13 mouse cellular contexts compared by ENCODE assay signal in genomic region chr13:113262822-113263221, GRCm38 (mm10). TPM values are rescaled to one million over a fixed set of nuclear protein-coding genes. Genes with fewer than 3 reads are reported as not detected.
DNase-seq lines count a peak whose midpoint lies in the region; ATAC-seq and TF ChIP-seq lines count a peak whose summit lies in the region.
"Had no signal": no experiment of that assay in that cellular context is flagged by ENCODE, and none has a peak within 500 bp of the region (broad histone marks: within the 10 kb centered on the region; RNA-seq: fewer than 3 reads in every experiment).

No protein-coding gene starts in this region.

- H3K36me3 ChIP-seq in hindbrain, embryonic 16.5 days (ENCODE audit: control insufficient read depth, insufficient read depth, low read length): no peaks in the 10 kb centered on the region
- no peaks in the 10 kb centered on the region for H3K36me3 ChIP-seq in hindbrain, embryonic 11.5 days (ENCODE audit: control insufficient read depth, insufficient read depth, low read length)
- H3K36me3 ChIP-seq: embryonic facial prominence, embryonic 15.5 days; liver, embryonic 15.5 days had no signal

- H3K4me2 ChIP-seq in hindbrain, embryonic 16.5 days (ENCODE audit: low read length): no peak overlapping the region
- no peak overlapping the region for H3K4me2 ChIP-seq in hindbrain, embryonic 11.5 days (replicated peaks; ENCODE audit: low read depth, low read length)
- H3K4me2 ChIP-seq: embryonic facial prominence, embryonic 15.5 days; liver, embryonic 15.5 days had no signal

- CTCF ChIA-PET in Patski (lab: Charles Lee): interaction anchor here (1.2 to 1.5 kb wide), 2 partner anchors 29 to 217 kb away, joined by 3 to 13 read pairs; partner anchors contain the start of gene Gpx8

- in situ Hi-C loops in Patski (cut with MboI; ENCODE audit: low pct_unique_long_range_greater_than_20kb): loop anchor here (10.0 to 25.0 kb wide), 3 partner anchors 601 to 1524 kb away; partner anchors contain the start of genes Ddx4 and Slc38a9

- intact Hi-C loops in left cerebral cortex, postnatal 14 days (cut with DNase I): no loop called here

- no peaks in the 10 kb centered on the region for H3K9me3 ChIP-seq in hindbrain, embryonic 16.5 days (ENCODE audit: control insufficient read depth, low read length)
- no peaks in the 10 kb centered on the region for H3K9me3 ChIP-seq in hindbrain, embryonic 11.5 days (ENCODE audit: control insufficient read depth, low read length)
- H3K9me3 ChIP-seq: embryonic facial prominence, embryonic 15.5 days; liver, embryonic 15.5 days had no signal

- no peaks in the 10 kb centered on the region for H3K4me1 ChIP-seq in hindbrain, embryonic 16.5 days (ENCODE audit: control insufficient read depth, insufficient read depth, low read depth, low read length)
- no peaks in the 10 kb centered on the region for H3K4me1 ChIP-seq in hindbrain, embryonic 11.5 days (replicated peaks; ENCODE audit: control insufficient read depth, insufficient read depth, low read length)
- H3K4me1 ChIP-seq: liver, embryonic 15.5 days had no signal

- POLR2A ChIA-PET in Patski (lab: Charles Lee): no interaction called here

- no peak overlapping the region for H3K9ac ChIP-seq in hindbrain, embryonic 16.5 days (ENCODE audit: low read depth, low read length)
- H3K9ac ChIP-seq in hindbrain, embryonic 11.5 days (ENCODE audit: low read depth, low read length): no peak overlapping the region
- H3K9ac ChIP-seq: embryonic facial prominence, embryonic 15.5 days; liver, embryonic 15.5 days had no signal

- peak; percentile 66 for ATAC-seq in hindbrain, embryonic 16.5 days
- no peak for ATAC-seq in hindbrain, embryonic 11.5 days (ENCODE audit: low FRiP score)
- no peak for ATAC-seq in Patski

- DNase-seq in cerebellum, postnatal 10 days: peak; percentile 73 to 82
- no peak for DNase-seq in cerebellum, adult 9-11 months
- DNase-seq in hindbrain, embryonic 11.5 days (ENCODE audit: low spot score): no peak
- peak; percentile 59 for DNase-seq in Patski (ENCODE audit: low read depth, low spot score)
- peak; percentile 60 to 70 for DNase-seq in left cerebral cortex, postnatal 14 days (ENCODE audit: low spot score in 2 of 2)
- no peak for DNase-seq in spleen, postnatal 14 days (ENCODE audit: low spot score in 2 of 2)
- DNase-seq in urinary bladder, postnatal 25 days (ENCODE audit: low spot score): no peak
- DNase-seq: kidney, postnatal 36 days; thymus, postnatal 4 days had no signal

- no peak overlapping the region for H3K4me3 ChIP-seq in hindbrain, embryonic 16.5 days (ENCODE audit: low read length)
- no peak overlapping the region for H3K4me3 ChIP-seq in hindbrain, embryonic 11.5 days (ENCODE audit: low read depth, low read length)
- H3K4me3 ChIP-seq: embryonic facial prominence, embryonic 15.5 days; liver, embryonic 15.5 days had no signal

- H3K27me3 ChIP-seq in hindbrain, embryonic 16.5 days (replicated peaks; ENCODE audit: control insufficient read depth, insufficient read depth, low read length): no peaks in the 10 kb centered on the region
- H3K27me3 ChIP-seq in hindbrain, embryonic 11.5 days (ENCODE audit: control insufficient read depth, insufficient read depth, low read length): no peaks in the 10 kb centered on the region
- no peaks in the 10 kb centered on the region for H3K27me3 ChIP-seq in Patski
- H3K27me3 ChIP-seq: liver, embryonic 15.5 days had no signal

- H3K27ac ChIP-seq in hindbrain, embryonic 16.5 days (ENCODE audit: low read depth, low read length): no peak overlapping the region
- no peak overlapping the region for H3K27ac ChIP-seq in hindbrain, embryonic 11.5 days (ENCODE audit: low read depth, low read length)
- H3K27ac ChIP-seq: embryonic facial prominence, embryonic 15.5 days; liver, embryonic 15.5 days had no signal

- WGBS in hindbrain, embryonic 16.5 days: 57% methylated on average over 12 of the region's 12 CpGs
- 87% methylated on average over 12 of the region's 12 CpGs for WGBS in hindbrain, embryonic 11.5 days

- no peak for TF ChIP-seq CTCF in Patski (IDR thresholded peaks at IDR 0.05)

RNA-seq across cellular contexts. Expression of gene BC067074, which starts 30.1 kb away (rescaled TPM):
- polyA plus RNA-seq in hindbrain, embryonic 16.5 days (2015; fragmentation: Nextera tagmentation; extraction: Ambion mirVana): 1.3 and 1.4 TPM in 2 replicates
- polyA plus RNA-seq in hindbrain, embryonic 11.5 days (2014; fragmentation: Nextera tagmentation; extraction: Ambion mirVana): 1.9 and 2.2 TPM in 2 replicates
- polyA plus RNA-seq in Patski (2021): 0.08 TPM
- total RNA-seq in left cerebral cortex, postnatal 14 days (2021): 1 to 10 TPM in 1 of 2 experiments, under 1 TPM in 1; 0.86 to 1.1 TPM

RNA-seq across cellular contexts. Expression of gene Gzmk, which starts 37.1 kb away (rescaled TPM):
- 0.16 TPM in 1 of 2 replicates, not detected in the other for polyA plus RNA-seq in hindbrain, embryonic 16.5 days (2015; fragmentation: Nextera tagmentation; extraction: Ambion mirVana)
- not detected in 2 replicates for polyA plus RNA-seq in hindbrain, embryonic 11.5 days (2014; fragmentation: Nextera tagmentation; extraction: Ambion mirVana)
- polyA plus RNA-seq in Patski (2021): not detected
- total RNA-seq in left cerebral cortex, postnatal 14 days (2021): not detected
- total RNA-seq: heart, postnatal 14 days had no signal
- polyA plus RNA-seq: embryonic facial prominence, embryonic 15.5 days; liver, embryonic 15.5 days had no signal

RNA-seq across cellular contexts. Expression of gene Esm1, which starts 53.4 kb away (rescaled TPM):
- polyA plus RNA-seq in hindbrain, embryonic 16.5 days (2015; fragmentation: Nextera tagmentation; extraction: Ambion mirVana): 2.0 and 2.3 TPM in 2 replicates
- 1.1 and 1.2 TPM in 2 replicates for polyA plus RNA-seq in hindbrain, embryonic 11.5 days (2014; fragmentation: Nextera tagmentation; extraction: Ambion mirVana)
- not detected for polyA plus RNA-seq in Patski (2021)
- under 1 TPM; 0.61 to 0.66 TPM for total RNA-seq in left cerebral cortex, postnatal 14 days (2021)

Comparison
In these comparisons a context has a peak if more than half of its experiments do, and no peak if none do; other contexts are left out.
1. DNase-seq: peak in cerebellum, postnatal 10 days (2 of 2), Patski (single experiment) and left cerebral cortex, postnatal 14 days (2 of 2); none in cerebellum, adult 9-11 months (single experiment), hindbrain, embryonic 11.5 days (single experiment), spleen, postnatal 14 days (0 of 2) and urinary bladder, postnatal 25 days (single experiment).